Mouse (Mus musculus) inflammation-experienced regulatory T-cells, adult 6 months (primary cell): ENCODE results near the gene Tnip1. TPM values are rescaled to one million over a fixed set of nuclear protein-coding genes. Genes with fewer than 3 reads are reported as not detected.

Experiments
- ATAC-seq: one replicate; pipeline ENCODE4 v1.8.0; 2017
- polyA plus RNA-seq, 3 experiments: library from polyadenylated mRNA; unstranded; fragments of 100-300 nt; shearing (Covaris generic); gene quantifications; one replicate each; pipeline ENCODE4 v1.2.1; 2017

Gene Tnip1
- polyA plus RNA-seq, result 100 to 1,000 TPM in 2 of 3 experiments, 10 to 100 TPM in 1; 64.4 to 113 (median 110) TPM

GRCm38 (mm10) chr11:54962810-54963209 is at the start of gene Tnip1:
Gene Tnip1 (minus strand): TSS chr11:54962917.
- peak; percentile 67 for ATAC-seq

GRCm38 (mm10) chr11:55011440-55011839 is 48.7 kb upstream of the Tnip1 start:
- peak; percentile 75 for ATAC-seq

- no peak for ATAC-seq
Measured at GRCm38 (mm10) chr11:55008230-55008629, 45.5 kb upstream of the Tnip1 start.

GRCm38 (mm10) chr11:55005684-55006083 is 43.0 kb upstream of the Tnip1 start:
- ATAC-seq, result no peak

- no peak for ATAC-seq
Measured at GRCm38 (mm10) chr11:55004970-55005502, 42.3 kb upstream of the Tnip1 start.

- peak; percentile 60 for ATAC-seq
Measured at GRCm38 (mm10) chr11:54998708-54999107, 36.0 kb upstream of the Tnip1 start.

- peak; percentile 89 for ATAC-seq
Measured at GRCm38 (mm10) chr11:54998284-54998683, 35.6 kb upstream of the Tnip1 start.

- ATAC-seq, result no peak
Measured at GRCm38 (mm10) chr11:54996176-54996575, 33.5 kb upstream of the Tnip1 start.

- ATAC-seq, result no peak
Measured at GRCm38 (mm10) chr11:54989920-54990319, 27.2 kb upstream of the Tnip1 start.

GRCm38 (mm10) chr11:54988754-54989349 is 26.1 kb upstream of the Tnip1 start:
- ATAC-seq, result no peak

GRCm38 (mm10) chr11:54987974-54988373 is 25.3 kb upstream of the Tnip1 start:
- no peak for ATAC-seq

- no peak for ATAC-seq
Measured at GRCm38 (mm10) chr11:54985086-54985485, 22.4 kb upstream of the Tnip1 start.

- no peak for ATAC-seq
Measured at GRCm38 (mm10) chr11:54984581-54984980, 21.9 kb upstream of the Tnip1 start.

- no peak for ATAC-seq
Measured at GRCm38 (mm10) chr11:54984085-54984484, 21.4 kb upstream of the Tnip1 start.

- ATAC-seq, result no peak
Measured at GRCm38 (mm10) chr11:54982520-54982919, 19.8 kb upstream of the Tnip1 start.

- no peak for ATAC-seq
Measured at GRCm38 (mm10) chr11:54981630-54982029, 18.9 kb upstream of the Tnip1 start.

GRCm38 (mm10) chr11:54977385-54977937 is 14.7 kb upstream of the Tnip1 start:
- ATAC-seq, result no peak

GRCm38 (mm10) chr11:54976351-54976750 is 13.6 kb upstream of the Tnip1 start:
- no peak for ATAC-seq

- no peak for ATAC-seq
Measured at GRCm38 (mm10) chr11:54975756-54976155, 13.0 kb upstream of the Tnip1 start.

GRCm38 (mm10) chr11:54975340-54975739 is 12.6 kb upstream of the Tnip1 start:
- no peak for ATAC-seq

- ATAC-seq, result no peak
Measured at GRCm38 (mm10) chr11:54974639-54975038, 11.9 kb upstream of the Tnip1 start.

GRCm38 (mm10) chr11:54973481-54974212 is 10.9 kb upstream of the Tnip1 start:
- ATAC-seq, result peak; percentile 67

GRCm38 (mm10) chr11:54972789-54973188 is 10.1 kb upstream of the Tnip1 start:
- ATAC-seq, result no peak
